Mouse (Mus musculus): ENCODE measurements around the gene Pyy. TPM values are rescaled to one million over a fixed set of nuclear protein-coding genes. Genes with fewer than 3 reads are reported as not detected.

Pyy gene
- polyA plus RNA-seq, 1 experiment = not detected

DNA sequence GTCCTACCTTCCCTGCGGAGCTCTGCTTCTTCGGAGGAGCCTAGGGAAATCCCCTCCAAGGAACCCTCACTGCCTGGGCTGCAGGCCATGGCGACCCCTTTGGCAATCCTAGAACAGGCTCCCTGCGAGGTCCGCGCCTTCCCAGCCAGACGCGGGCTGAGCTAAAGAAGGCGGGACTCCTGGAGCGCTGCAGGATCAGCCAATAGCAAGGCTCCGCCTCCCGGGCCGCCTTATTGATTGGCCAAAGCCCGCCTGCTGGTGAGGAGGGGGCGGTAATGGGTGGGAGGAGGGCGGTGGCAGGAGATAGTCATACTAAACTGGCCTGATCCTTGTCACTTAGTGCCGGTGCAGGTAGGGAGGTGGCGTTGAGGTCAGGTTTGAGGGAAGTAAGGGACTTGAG lies 25.3 kb downstream of the Pyy start:
- DNase-seq = peak; percentile 25
- WGBS = 2% methylated on average over 18 of the region's 18 CpGs
- H3K4me1 ChIP-seq (ENCODE audit: control insufficient read depth, insufficient read depth, low read length) = no peaks in the 10 kb centered on the region
- peak overlapping the region; percentile 23 for H3K4me3 ChIP-seq (replicated peaks; ENCODE audit: extremely low read depth, low read depth, low read length)
- TF ChIP-seq POLR2A (IDR thresholded peaks at IDR 0.05; ENCODE audit: borderline replicate concordance, extremely low read depth, low read depth, low read length) (no peak), CTCF (IDR thresholded peaks at IDR 0.05; ENCODE audit: insufficient read depth, low read length) (no peak)

DNA sequence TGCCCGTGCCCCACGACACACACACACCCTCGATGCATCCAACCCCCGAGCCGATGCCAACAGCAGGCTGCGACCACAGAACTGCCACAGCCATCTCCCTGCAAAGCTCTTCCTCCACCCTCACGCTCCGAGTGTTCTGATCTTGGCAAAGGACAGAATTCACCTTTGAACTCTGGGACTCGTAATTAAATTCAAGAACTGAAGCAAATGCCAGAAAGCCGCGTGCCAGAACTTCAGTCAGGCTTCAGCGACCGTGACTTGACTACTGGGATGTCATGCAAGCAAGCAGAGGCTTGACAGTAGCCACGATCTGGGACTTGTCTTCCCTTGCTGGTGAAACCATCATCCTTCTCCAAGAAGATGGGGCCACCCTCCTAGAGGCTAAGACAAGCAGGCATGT lies 33.9 kb downstream of the Pyy start:
- WGBS = 82% methylated on average over 14 of the region's 14 CpGs
- no peak for DNase-seq
- TF ChIP-seq POLR2A (IDR thresholded peaks at IDR 0.05; ENCODE audit: borderline replicate concordance, extremely low read depth, low read depth, low read length) (no peak), CTCF (IDR thresholded peaks at IDR 0.05; ENCODE audit: insufficient read depth, low read length) (no peak)
- H3K4me3 ChIP-seq (replicated peaks; ENCODE audit: extremely low read depth, low read depth, low read length) = no peak overlapping the region
- no peaks in the 10 kb centered on the region for H3K4me1 ChIP-seq (ENCODE audit: control insufficient read depth, insufficient read depth, low read length)

DNA sequence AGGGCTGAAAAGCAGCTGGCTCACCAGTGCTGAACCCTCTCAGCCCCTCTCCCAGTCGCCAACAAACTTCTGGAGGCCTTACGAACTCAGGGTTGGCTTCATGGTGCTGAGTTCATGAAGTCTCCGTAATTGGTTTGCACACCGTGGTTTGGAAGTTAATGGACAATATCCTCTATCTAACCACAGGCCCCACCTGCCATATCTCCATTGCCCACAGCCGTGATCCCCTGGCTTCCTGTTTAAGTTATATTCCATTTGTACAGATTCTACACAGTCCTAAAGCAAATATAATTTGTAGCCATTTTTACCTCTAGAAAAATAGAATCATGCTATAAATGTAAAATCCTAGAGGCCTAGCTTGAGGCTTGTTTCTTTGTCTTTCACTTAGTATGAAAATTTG lies 34.9 kb downstream of the Pyy start:
- no peaks in the 10 kb centered on the region for H3K4me1 ChIP-seq (ENCODE audit: control insufficient read depth, insufficient read depth, low read length)
- 71% methylated on average over 5 of the region's 5 CpGs for WGBS
- H3K4me3 ChIP-seq (replicated peaks; ENCODE audit: extremely low read depth, low read depth, low read length) = no peak overlapping the region
- DNase-seq = no peak
- no peak for TF ChIP-seq CTCF (IDR thresholded peaks at IDR 0.05; ENCODE audit: insufficient read depth, low read length)
- no peak for TF ChIP-seq POLR2A (IDR thresholded peaks at IDR 0.05; ENCODE audit: borderline replicate concordance, extremely low read depth, low read depth, low read length)

DNA sequence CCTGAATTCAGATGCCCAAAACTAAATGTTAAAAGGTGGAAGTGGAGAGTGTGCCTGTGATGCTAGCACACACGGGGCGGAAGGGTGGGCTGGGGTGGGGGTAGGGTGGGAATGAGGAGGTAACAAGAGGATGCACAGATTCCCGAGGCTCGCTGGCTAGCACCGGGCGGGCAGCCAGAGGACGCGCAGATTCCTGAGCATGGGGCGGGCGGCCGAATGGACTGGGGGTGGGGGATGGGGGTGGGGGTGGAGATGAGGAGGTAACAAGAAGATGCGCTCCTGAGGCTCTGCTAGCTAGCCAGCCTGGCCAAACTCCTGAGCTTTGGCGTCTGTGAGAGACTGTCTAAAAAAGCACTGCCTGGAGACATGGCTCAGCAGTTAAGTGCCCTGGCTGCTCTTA lies 37.2 kb downstream of the Pyy start:
- DNase-seq = no peak
- TF ChIP-seq CTCF (IDR thresholded peaks at IDR 0.05; ENCODE audit: insufficient read depth, low read length) (no peak), POLR2A (IDR thresholded peaks at IDR 0.05; ENCODE audit: borderline replicate concordance, extremely low read depth, low read depth, low read length) (no peak)
- WGBS = 14% methylated on average over 13 of the region's 13 CpGs
- H3K4me3 ChIP-seq (replicated peaks; ENCODE audit: extremely low read depth, low read depth, low read length) = no peak overlapping the region
- no peaks in the 10 kb centered on the region for H3K4me1 ChIP-seq (ENCODE audit: control insufficient read depth, insufficient read depth, low read length)

DNA sequence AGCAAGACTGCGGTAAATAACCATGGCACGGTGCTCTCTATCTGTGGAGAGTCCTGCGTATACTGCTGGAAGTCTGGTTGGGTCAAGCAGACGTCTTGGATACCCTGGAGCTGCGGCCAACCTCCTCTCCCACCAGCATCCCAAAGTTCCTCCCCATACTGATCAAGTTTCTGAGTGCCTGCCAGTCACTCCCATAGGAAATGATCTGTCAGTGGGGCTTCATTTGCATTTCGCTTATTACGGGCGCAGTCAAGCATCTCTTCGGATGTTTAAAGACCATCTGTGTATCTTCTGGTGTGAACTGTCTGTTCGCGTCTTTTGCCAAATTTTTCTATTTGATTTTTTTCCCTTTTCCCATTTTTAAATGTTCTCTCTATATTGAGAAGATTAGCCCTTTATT lies 38.0 kb downstream of the Pyy start:
- no peaks in the 10 kb centered on the region for H3K4me1 ChIP-seq (ENCODE audit: control insufficient read depth, insufficient read depth, low read length)
- no peak for DNase-seq
- WGBS = 64% methylated on average over 11 of the region's 11 CpGs
- H3K4me3 ChIP-seq (replicated peaks; ENCODE audit: extremely low read depth, low read depth, low read length) = no peak overlapping the region
- TF ChIP-seq POLR2A (IDR thresholded peaks at IDR 0.05; ENCODE audit: borderline replicate concordance, extremely low read depth, low read depth, low read length) = no peak
- TF ChIP-seq CTCF (IDR thresholded peaks at IDR 0.05; ENCODE audit: insufficient read depth, low read length) = no peak

DNA sequence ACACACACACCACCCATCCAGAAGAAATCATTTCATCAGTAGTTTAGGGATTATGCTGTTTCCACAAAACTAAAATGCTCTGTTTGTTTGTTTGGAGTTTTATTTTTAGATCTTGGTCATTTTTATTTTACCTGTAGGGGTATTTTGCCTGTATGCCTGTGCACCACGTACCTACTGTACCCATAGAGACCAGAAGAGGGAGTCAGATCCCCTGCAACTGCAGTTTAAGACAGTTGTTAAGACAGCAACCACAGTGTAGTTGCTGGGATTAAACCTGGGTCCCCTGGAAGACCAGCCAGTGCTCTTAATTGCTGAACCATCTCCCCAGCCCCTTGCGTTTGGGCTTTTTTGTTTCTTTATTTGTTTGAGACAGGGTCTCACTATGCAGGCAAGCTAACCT lies 38.7 kb downstream of the Pyy start:
- DNase-seq = no peak
- TF ChIP-seq CTCF (IDR thresholded peaks at IDR 0.05; ENCODE audit: insufficient read depth, low read length) (no peak), POLR2A (IDR thresholded peaks at IDR 0.05; ENCODE audit: borderline replicate concordance, extremely low read depth, low read depth, low read length) (no peak)
- Histone ChIP-seq H3K4me3 (replicated peaks; ENCODE audit: extremely low read depth, low read depth, low read length) (no peak overlapping the region), H3K4me1 (ENCODE audit: control insufficient read depth, insufficient read depth, low read length) (no peaks in the 10 kb centered on the region)
- 45% methylated on average over 2 of the region's 2 CpGs for WGBS

DNA sequence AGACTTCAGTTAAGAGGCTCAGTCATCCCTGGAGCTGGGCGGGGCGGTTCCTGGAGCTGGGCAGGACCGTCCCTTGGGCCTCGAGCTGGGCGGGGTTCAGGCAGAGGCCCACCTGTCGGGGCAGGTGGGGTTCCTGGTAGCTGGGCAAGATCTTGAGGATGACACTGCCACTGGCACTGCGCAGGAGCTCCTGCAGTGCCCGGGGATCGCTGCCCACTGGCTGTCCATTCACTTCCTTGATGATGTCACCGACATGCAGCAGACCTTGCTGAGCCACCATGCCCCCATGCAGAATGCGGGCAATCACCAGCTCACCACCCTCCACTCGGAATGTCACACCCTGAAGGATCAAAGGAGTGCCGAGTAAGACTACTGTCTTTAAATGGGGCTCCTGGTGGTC lies 44.6 kb downstream of the Pyy start:
- Histone ChIP-seq H3K4me1 (ENCODE audit: control insufficient read depth, insufficient read depth, low read length) (no peaks in the 10 kb centered on the region), H3K4me3 (replicated peaks; ENCODE audit: extremely low read depth, low read depth, low read length) (no peak overlapping the region)
- 79% methylated on average over 13 of the region's 13 CpGs for WGBS
- no peak for TF ChIP-seq CTCF (IDR thresholded peaks at IDR 0.05; ENCODE audit: insufficient read depth, low read length)
- no peak for TF ChIP-seq POLR2A (IDR thresholded peaks at IDR 0.05; ENCODE audit: borderline replicate concordance, extremely low read depth, low read depth, low read length)
- DNase-seq = no peak

DNA sequence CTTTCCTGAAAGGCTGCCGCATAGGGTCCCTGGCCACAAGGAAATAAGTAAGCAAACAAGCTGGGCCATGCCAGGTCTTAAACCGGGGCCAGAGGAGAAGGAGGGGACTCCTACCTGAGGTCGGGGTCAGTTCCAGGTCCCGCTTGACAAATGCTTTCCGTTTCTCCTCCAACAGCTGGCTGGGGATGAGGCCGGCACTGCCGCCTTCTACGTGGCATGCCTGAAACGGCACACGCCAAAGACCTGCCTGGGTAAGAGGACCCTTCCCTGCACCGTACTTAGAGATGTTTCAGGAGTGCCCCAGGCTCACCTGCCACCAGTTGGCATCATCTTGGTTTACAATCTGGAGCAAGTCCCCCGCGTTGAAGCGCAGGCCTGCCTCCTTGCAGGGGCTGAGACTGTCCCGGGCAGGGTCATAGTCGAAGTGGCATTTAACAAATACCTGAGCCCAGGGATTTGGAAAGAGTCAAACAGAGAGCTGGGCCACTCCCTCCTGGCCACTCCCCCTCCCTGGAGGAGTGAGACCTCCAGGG lies 45.6 kb downstream of the Pyy start:
- 38% methylated on average over 16 of the region's 16 CpGs for WGBS
- no peak for DNase-seq
- TF ChIP-seq POLR2A (IDR thresholded peaks at IDR 0.05; ENCODE audit: borderline replicate concordance, extremely low read depth, low read depth, low read length) (no peak), CTCF (IDR thresholded peaks at IDR 0.05; ENCODE audit: insufficient read depth, low read length) (no peak)
- H3K4me1 ChIP-seq (ENCODE audit: control insufficient read depth, insufficient read depth, low read length) = no peaks in the 10 kb centered on the region
- no peak overlapping the region for H3K4me3 ChIP-seq (replicated peaks; ENCODE audit: extremely low read depth, low read depth, low read length)

DNA sequence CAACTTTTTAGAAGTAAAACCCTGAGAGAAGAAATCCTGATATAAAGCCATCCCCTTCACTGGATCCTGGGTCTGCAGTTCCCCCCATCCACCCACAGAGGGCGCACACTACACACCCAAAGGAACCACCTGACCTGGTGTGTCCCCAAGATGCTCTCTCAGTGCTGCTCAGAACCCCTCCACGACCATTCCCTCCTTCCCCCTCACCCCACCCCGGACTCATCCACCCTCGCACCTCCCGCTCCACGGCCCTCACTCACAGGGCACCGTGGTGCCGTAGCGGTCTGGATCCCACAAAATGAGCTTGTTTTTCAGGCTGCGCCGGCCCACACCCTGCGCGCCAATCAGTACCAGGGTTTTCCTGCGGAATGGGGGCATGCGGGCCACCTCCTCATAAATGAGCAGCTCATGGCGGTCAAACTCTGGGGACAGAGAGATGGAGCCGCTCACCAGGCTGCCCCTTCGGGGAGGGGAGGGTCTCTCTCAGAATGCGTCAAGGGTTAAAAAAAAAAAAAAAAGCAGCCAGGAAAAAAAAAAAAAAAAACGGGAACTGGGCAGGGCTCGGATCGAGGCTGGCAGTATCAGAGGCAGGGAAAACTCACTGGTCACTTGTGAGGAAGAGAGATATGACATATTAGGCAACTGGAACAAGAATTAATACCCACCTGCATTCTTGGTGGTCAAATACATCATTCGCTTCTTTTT lies 46.2 kb downstream of the Pyy start:
- TF ChIP-seq CTCF (IDR thresholded peaks at IDR 0.05; ENCODE audit: insufficient read depth, low read length) (peak; percentile 99), POLR2A (IDR thresholded peaks at IDR 0.05; ENCODE audit: borderline replicate concordance, extremely low read depth, low read depth, low read length) (0 out of 2 replicates have a peak, but pooled peaks have one; percentile 4)
- H3K4me1 ChIP-seq (ENCODE audit: control insufficient read depth, insufficient read depth, low read length) = no peaks in the 10 kb centered on the region
- WGBS = 6% methylated on average over 23 of the region's 23 CpGs
- H3K4me3 ChIP-seq (replicated peaks; ENCODE audit: extremely low read depth, low read depth, low read length) = no peak overlapping the region
- peak; percentile 70 for DNase-seq

Other genes starting within 250 kb of the Pyy start
- gene Meox1, start 213.5 kb downstream of the Pyy start, polyA plus RNA-seq (2012; rRNA removed) = 4.3 and 4.4 TPM in 2 replicates
- gene Sost, start 140.8 kb downstream of the Pyy start, polyA plus RNA-seq (2012; rRNA removed) = 2.0 and 2.2 TPM in 2 replicates
- gene Cfap97d1, start 123.6 kb downstream of the Pyy start, polyA plus RNA-seq (2012; rRNA removed) = not detected in 2 replicates
- 176 and 296 TPM in 2 replicates for gene Dusp3, start 120.8 kb downstream of the Pyy start, polyA plus RNA-seq (2012; rRNA removed)
- 2.4 and 4.0 TPM in 2 replicates for gene Mpp3, start 79.4 kb downstream of the Pyy start, polyA plus RNA-seq (2012; rRNA removed)
- gene Cd300lg, start 66.3 kb downstream of the Pyy start, polyA plus RNA-seq (2012; rRNA removed) = 7.8 and 12.0 TPM in 2 replicates
- gene Mpp2, start 19.3 kb downstream of the Pyy start, polyA plus RNA-seq (2012; rRNA removed) = 12.8 and 14.4 TPM in 2 replicates
- gene Ppy, start 6.5 kb downstream of the Pyy start, polyA plus RNA-seq (2012; rRNA removed) = 6.3 and 9.8 TPM in 2 replicates
- 0.41 and 0.72 TPM in 2 replicates for gene Nags, start 37.7 kb upstream of the Pyy start, polyA plus RNA-seq (2012; rRNA removed)
- 20.5 and 26.7 TPM in 2 replicates for gene Tmem101, start 48.6 kb upstream of the Pyy start, polyA plus RNA-seq (2012; rRNA removed)
- gene Lsm12, start 77.5 kb upstream of the Pyy start, polyA plus RNA-seq (2012; rRNA removed) = 20.8 and 30.6 TPM in 2 replicates
- gene G6pc3, start 81.8 kb upstream of the Pyy start, polyA plus RNA-seq (2012; rRNA removed) = 74.4 and 82.5 TPM in 2 replicates
- 140 and 160 TPM in 2 replicates for gene Hdac5, start 122.3 kb upstream of the Pyy start, polyA plus RNA-seq (2012; rRNA removed)
- 0.65 and 0.68 TPM in 2 replicates for gene BC030867, start 141.1 kb upstream of the Pyy start, polyA plus RNA-seq (2012; rRNA removed)
- gene Asb16, start 160.9 kb upstream of the Pyy start, polyA plus RNA-seq (2012; rRNA removed) = 0.15 and 1.8 TPM in 2 replicates
- gene Tmub2, start 177.1 kb upstream of the Pyy start, polyA plus RNA-seq (2012; rRNA removed) = 46.3 and 53.4 TPM in 2 replicates
- 33.1 and 38.8 TPM in 2 replicates for gene Atxn7l3, start 188.8 kb upstream of the Pyy start, polyA plus RNA-seq (2012; rRNA removed)
- gene Ubtf, start 211.9 kb upstream of the Pyy start, polyA plus RNA-seq (2012; rRNA removed) = 23.9 and 27.7 TPM in 2 replicates

Data from lung, adult 2 months (tissue).